Mouse (Mus musculus): ENCODE data around the gene Uba7. TPM values are rescaled to one million over a fixed set of nuclear protein-coding genes. Genes with fewer than 3 reads are reported as not detected.

The Uba7 gene
- polyA plus RNA-seq, 1 experiment from 2014 or later = 28.0 TPM

DNA sequence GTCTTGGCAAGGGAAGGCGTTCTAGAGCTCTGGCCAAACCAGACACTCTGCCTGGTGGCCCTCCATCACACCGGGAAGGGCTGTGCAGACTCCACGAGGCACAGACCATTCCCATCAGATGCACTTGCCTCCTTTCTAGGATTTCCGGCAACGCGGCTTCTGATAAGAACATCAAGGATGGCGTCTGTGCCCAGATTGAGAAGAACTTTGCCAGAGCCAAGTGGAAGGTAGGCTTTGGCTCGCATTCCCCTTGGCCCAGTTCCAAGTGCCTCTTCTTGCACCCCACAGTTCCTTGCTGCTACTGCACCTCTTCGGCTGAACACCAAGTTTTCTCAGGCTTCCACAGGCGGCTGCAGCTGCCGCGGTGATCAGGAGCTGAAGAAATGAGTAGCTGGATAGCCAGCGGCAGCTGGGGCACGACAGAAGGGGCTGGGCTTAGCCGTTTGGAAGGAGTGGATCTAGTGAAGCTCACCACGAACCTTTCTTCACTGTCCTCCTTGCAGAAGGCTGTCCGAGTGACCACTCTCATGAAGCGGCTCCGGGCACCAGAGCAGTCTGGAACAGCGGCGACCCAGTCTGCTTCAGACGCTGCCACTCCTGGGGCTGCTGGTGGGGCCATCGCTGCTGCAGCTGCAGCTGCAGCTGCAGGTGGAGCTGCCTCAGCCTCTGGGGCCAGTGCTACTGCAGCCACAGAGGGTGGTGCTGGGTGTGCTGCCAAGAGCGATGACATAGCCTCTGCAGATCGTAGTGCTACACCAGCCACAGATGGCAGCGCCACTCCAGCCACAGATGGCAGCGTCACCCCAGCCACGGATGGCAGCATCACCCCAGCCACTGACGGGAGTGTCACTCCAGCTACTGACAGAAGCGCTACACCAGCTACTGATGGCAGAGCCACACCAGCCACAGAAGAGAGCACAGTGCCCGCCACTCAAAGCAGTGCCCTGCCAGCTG lies 27.8 kb upstream of the Uba7 start:
- Histone ChIP-seq H3K9me3 (replicated peaks) (no peaks in the 10 kb centered on the region), H3K4me3 (replicated peaks) (no peak overlapping the region), H3K36me3 (no peaks in the 10 kb centered on the region), H3K9ac (no peak overlapping the region), H3K27me3 (no peaks in the 10 kb centered on the region), H3K27ac (replicated peaks) (no peak overlapping the region), H3K4me2 (replicated peaks) (no peak overlapping the region), H3K4me1 (peaks cover 27% of the 10 kb centered on the region)
- no peak for ATAC-seq (ENCODE audit: insufficient number of reproducible peaks, low FRiP score, low TSS enrichment, low read depth)
- WGBS = 85% methylated on average over 31 of the region's 31 CpGs

DNA sequence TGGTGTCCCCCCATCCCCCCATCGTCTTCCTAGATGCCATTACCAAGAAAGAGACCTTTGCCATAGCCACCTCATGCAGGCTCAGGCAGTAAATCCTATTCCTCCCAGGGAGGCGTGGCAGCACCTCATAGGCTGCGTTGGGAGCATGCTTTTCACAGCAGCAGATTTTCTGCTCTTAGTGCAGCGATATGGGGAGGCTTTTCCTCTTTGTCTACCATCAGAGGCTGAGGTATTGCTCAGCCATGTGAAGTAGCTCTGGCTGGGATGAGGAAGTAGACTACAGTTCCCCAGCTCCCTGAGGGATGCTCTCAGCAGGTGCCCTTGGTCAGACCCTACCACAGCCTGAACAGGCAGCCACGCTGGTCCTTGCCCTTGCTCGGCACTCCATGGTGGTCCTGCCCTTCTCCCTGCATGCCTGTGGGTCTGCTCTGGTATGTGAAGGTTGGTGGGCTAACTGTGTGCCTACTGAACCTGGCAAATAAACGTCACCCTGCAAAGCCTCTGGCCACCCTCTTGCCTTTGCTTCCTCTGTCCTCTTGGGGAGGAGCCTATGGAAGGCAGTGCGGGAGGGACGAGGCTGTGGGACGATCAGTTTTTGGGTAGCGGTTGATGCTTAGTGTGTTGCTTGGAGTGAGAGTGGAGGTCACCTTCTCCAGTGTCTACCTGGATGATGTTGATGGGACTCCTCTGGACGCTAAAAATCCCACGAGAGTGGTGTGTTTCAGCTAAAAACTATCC lies 26.0 kb upstream of the Uba7 start:
- H3K9ac ChIP-seq = no peak overlapping the region
- WGBS = 77% methylated on average over 13 of the region's 13 CpGs

DNA sequence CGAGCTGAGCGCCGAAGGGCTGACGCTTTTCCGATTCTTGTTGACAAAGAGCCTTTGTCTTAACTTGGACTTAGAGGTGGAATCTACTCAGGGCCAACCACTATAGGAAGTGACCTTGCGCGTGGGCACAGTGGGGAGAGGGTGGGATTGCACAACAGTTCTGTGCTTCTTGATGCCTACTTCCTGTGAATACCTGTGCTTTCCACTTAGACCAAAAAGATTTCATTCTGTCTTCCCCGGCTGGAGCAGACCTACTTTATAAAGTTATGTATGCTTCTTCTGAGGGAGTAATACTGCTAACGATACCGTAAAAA lies 25.4 kb upstream of the Uba7 start, which contains the start of gene Traip:
TSS of gene Traip (plus strand) at position 215 of the 314 bp plus-strand sequence.
- peaks cover 20% of the 10 kb centered on the region for H3K4me1 ChIP-seq
- no peaks in the 10 kb centered on the region for H3K9me3 ChIP-seq (replicated peaks)
- H3K36me3 ChIP-seq = no peaks in the 10 kb centered on the region
- 82% methylated on average over 10 of the region's 10 CpGs for WGBS
- H3K4me3 ChIP-seq (replicated peaks) = peak within 1 kb of the TSS; percentile 69
- peak within 1 kb of the TSS; percentile 81 for H3K4me2 ChIP-seq (replicated peaks)
- no peak for ATAC-seq (ENCODE audit: insufficient number of reproducible peaks, low FRiP score, low TSS enrichment, low read depth)
- H3K27me3 ChIP-seq = no peaks in the 10 kb centered on the region
- peak within 1 kb of the TSS; percentile 82 for H3K27ac ChIP-seq (replicated peaks)
- peak within 1 kb of the TSS; percentile 43 for H3K9ac ChIP-seq

More for the DNA sequence above, 26.0 kb upstream of the Uba7 start:
- no peak for ATAC-seq (ENCODE audit: insufficient number of reproducible peaks, low FRiP score, low TSS enrichment, low read depth)
- H3K36me3 ChIP-seq = no peaks in the 10 kb centered on the region
- no peak overlapping the region for H3K27ac ChIP-seq (replicated peaks)
- peaks cover 20% of the 10 kb centered on the region for H3K4me1 ChIP-seq
- no peak overlapping the region for H3K4me3 ChIP-seq (replicated peaks)
- H3K4me2 ChIP-seq (replicated peaks) = no peak overlapping the region
- H3K9me3 ChIP-seq (replicated peaks) = no peaks in the 10 kb centered on the region
- no peaks in the 10 kb centered on the region for H3K27me3 ChIP-seq

DNA sequence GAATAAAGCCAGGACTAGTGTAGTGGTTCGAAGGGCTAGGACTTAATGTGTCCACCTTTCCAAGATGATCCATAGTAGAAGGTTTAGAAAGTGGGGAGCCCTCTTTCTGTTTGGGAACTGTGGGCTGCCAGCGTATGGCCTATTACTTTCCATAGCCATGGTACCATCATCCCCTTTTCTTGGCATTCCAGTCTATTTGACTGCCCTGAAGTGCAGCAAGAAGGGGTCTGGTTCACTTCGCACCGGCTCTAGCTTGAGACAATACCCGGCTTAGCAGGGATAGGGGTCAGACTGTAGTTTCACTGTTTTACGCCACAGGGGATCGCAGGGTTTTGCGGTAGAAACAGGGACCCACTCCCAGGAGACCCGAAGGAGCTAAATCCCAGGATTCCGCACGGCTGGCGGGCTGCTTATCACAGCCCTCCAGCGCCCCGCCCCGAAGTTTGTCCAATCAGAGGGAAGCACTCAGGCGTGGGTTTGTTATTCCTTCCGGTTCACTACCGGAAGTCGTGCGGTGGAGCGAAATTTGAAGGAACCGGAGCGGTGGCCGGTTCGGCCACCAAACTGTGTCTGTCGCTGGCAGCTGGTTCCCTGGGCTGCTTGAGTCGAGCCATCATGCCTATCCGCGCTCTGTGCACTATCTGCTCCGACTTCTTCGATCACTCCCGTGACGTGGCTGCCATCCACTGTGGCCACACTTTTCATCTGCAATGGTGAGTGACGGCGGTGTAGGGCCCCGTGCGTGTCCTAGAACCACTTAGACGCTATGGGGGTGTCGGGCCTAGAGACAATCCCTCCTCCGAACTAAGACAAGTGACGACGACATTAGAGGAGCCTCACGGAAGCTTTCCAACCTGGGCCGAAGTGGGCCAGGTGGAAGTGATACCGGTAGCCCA lies 24.6 kb upstream of the Uba7 start:
- peak overlapping the region; percentile 82 for H3K27ac ChIP-seq (replicated peaks)
- peak overlapping the region; percentile 43 for H3K9ac ChIP-seq
- H3K4me3 ChIP-seq (replicated peaks) = peak overlapping the region; percentile 69
- ATAC-seq (ENCODE audit: insufficient number of reproducible peaks, low FRiP score, low TSS enrichment, low read depth) = peak; percentile 90
- H3K9me3 ChIP-seq (replicated peaks) = no peaks in the 10 kb centered on the region
- WGBS = 12% methylated on average over 45 of the region's 45 CpGs
- no peaks in the 10 kb centered on the region for H3K27me3 ChIP-seq
- peak overlapping the region; percentile 81 for H3K4me2 ChIP-seq (replicated peaks)
- peaks cover 20% of the 10 kb centered on the region for H3K4me1 ChIP-seq
- H3K36me3 ChIP-seq = no peaks in the 10 kb centered on the region

DNA sequence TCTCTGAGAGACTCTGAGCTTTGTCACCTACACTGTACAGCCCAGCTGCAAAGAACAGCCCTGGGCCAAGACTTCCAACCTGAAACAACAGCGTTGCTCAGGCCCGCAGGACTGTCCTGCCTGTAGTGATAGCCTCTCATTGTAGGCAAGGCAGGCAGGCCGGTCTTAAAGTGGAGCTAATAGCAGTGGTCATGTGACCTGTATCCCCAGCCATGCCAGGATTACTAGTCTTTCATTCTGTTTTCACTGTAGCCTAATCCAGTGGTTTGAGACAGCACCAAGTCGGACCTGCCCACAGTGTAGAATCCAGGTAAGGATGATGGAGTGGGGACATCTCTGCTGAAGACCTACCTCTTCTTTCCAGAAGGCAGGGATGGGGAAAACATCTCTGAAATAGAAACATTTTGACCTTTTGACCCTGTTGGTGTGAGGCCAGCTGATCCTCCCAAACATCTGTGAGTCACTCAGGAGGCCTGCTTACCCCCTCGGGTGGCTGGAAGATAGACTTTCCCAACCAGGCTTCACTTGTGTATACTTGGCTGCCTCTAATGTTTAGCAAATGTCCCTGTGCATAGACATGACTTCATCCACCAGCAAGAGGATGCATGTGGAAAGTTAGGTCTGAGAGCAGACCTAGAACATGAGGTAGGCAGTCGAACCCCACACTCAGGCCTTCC lies 19.6 kb upstream of the Uba7 start:
- H3K4me3 ChIP-seq (replicated peaks) = no peak overlapping the region
- no peaks in the 10 kb centered on the region for H3K9me3 ChIP-seq (replicated peaks)
- H3K27me3 ChIP-seq = no peaks in the 10 kb centered on the region
- H3K4me1 ChIP-seq = peaks cover 11% of the 10 kb centered on the region
- no peak overlapping the region for H3K4me2 ChIP-seq (replicated peaks)
- no peak overlapping the region; the same call in 1 of the 2 replicates for H3K9ac ChIP-seq
- WGBS = 72% methylated on average over 6 of the region's 6 CpGs
- H3K27ac ChIP-seq (replicated peaks) = no peak overlapping the region
- no peak for ATAC-seq (ENCODE audit: insufficient number of reproducible peaks, low FRiP score, low TSS enrichment, low read depth)
- peaks cover 34% of the 10 kb centered on the region for H3K36me3 ChIP-seq

DNA sequence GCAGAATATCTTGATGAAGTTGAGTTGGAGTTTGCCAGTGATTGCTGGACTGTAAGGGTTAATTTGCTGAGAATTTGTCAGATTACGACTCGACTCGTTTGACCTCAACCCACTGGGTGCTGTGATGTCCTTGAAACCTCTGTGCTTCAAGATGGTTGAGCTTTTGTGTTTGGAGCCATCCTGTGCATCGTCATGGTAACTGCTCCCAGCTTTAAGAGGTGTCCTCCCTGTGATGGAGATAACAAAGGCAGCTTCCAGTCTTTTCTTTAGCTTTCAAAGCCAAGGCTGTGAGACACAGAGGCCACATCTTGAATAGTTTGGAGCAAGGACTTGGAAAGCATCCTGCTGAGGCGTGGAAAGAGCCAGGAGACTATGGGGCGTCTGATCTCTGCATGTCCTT lies 18.2 kb upstream of the Uba7 start:
- Histone ChIP-seq H3K4me1 (peaks cover under 1% of the 10 kb centered on the region; the same call in 1 of the 2 replicates), H3K27me3 (no peaks in the 10 kb centered on the region), H3K9me3 (replicated peaks) (no peaks in the 10 kb centered on the region), H3K9ac (no peak overlapping the region), H3K4me2 (replicated peaks) (no peak overlapping the region), H3K36me3 (peaks cover 46% of the 10 kb centered on the region), H3K4me3 (replicated peaks) (no peak overlapping the region), H3K27ac (replicated peaks) (no peak overlapping the region)
- 62% methylated on average over 6 of the region's 6 CpGs for WGBS
- no peak for ATAC-seq (ENCODE audit: insufficient number of reproducible peaks, low FRiP score, low TSS enrichment, low read depth)

DNA sequence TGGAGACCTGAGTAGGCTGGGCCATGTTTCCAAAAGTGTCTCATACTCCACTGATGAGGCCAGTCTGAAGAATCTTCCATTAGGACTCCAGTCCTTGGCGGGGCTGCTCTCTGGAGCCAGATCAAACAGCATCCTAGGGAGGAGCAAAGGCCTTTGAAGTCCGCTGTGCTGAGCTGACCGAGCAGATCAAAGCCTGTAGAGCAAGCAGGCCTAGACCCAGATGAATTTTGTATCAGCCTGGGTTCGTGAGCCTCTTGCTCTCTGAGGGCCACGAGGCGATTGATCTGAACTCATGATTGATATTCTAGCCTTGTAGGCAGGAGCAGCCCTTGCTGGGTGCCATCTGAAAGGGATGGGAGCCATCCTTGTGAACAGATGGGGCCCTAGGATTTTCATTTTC lies 15.4 kb upstream of the Uba7 start:
- no peaks in the 10 kb centered on the region for H3K27me3 ChIP-seq
- no peak for ATAC-seq (ENCODE audit: insufficient number of reproducible peaks, low FRiP score, low TSS enrichment, low read depth)
- H3K4me1 ChIP-seq = no peaks in the 10 kb centered on the region
- H3K4me2 ChIP-seq (replicated peaks) = no peak overlapping the region
- H3K4me3 ChIP-seq (replicated peaks) = no peak overlapping the region
- WGBS = 61% methylated on average over 6 of the region's 6 CpGs
- no peak overlapping the region for H3K27ac ChIP-seq (replicated peaks)
- no peak overlapping the region for H3K9ac ChIP-seq
- H3K36me3 ChIP-seq = peaks cover 64% of the 10 kb centered on the region
- no peaks in the 10 kb centered on the region for H3K9me3 ChIP-seq (replicated peaks)

DNA sequence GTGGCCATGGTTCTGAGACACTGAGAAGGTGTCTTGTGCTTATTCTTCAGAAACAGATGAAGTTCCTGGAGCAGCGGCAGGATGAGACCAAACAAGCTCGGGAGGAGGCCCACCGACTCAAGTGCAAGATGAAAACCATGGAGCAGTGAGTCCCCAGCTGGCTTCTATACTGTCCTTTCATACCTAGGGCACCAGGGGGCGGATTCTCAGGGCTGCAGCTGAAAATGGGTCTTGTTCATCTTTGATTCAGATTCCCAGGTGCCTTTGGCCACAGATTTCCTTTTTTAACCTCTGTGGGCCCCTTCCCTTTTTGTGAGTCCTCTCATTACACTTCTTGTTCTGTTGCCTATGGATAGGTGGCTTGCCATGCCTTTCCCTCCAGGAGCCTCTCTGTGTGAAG lies 14.4 kb upstream of the Uba7 start:
- Histone ChIP-seq H3K36me3 (peaks cover 66% of the 10 kb centered on the region), H3K4me3 (replicated peaks) (no peak overlapping the region)

DNA sequence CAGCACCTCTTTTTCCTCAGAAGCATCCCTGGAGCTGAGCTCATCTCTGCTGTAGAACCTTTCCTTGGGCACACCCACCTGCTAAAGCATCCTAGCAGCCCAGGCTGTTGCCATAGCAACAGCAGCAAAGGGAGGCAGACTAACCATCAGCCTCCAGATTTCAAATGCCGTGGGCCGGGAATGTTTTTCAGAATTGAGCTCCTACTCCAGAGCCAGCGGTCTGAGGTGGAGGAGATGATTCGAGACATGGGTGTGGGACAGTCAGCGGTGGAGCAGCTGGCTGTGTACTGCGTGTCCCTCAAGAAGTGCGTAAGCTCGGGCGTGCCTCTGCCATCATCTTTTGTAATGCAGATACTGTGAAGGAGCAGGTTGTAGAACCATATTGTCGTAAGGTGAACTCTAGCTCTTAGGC lies 13.9 kb upstream of the Uba7 start:
- ATAC-seq (ENCODE audit: insufficient number of reproducible peaks, low FRiP score, low TSS enrichment, low read depth) = no peak
- no peak overlapping the region for H3K9ac ChIP-seq
- WGBS = 80% methylated on average over 10 of the region's 10 CpGs

More for the DNA sequence above, 14.4 kb upstream of the Uba7 start:
- no peaks in the 10 kb centered on the region for H3K27me3 ChIP-seq
- H3K27ac ChIP-seq (replicated peaks) = no peak overlapping the region
- no peaks in the 10 kb centered on the region for H3K9me3 ChIP-seq (replicated peaks)
- H3K9ac ChIP-seq = no peak overlapping the region
- 76% methylated on average over 4 of the region's 4 CpGs for WGBS
- no peaks in the 10 kb centered on the region for H3K4me1 ChIP-seq
- no peak for ATAC-seq (ENCODE audit: insufficient number of reproducible peaks, low FRiP score, low TSS enrichment, low read depth)
- no peak overlapping the region for H3K4me2 ChIP-seq (replicated peaks)

DNA sequence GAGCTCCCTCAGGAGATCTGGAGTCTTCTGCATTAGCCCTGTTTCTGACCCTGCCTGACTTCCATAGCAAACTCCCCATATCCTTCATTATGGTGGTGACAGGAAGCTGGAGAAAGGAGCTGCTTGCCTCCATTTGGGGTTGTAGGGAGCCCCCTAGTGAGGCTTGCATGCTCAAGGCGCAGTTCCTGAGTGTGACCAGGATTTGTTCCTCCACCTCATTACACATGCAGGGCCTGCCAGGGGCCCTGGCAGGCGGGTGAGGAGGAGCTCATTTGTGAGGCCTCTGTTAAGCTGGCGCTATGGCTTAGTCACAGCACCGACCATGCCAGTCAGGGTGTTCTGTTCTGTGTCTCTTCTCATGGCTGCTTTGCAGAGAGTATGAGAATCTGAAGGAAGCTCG lies 13.4 kb upstream of the Uba7 start:
- WGBS = 49% methylated on average over 5 of the region's 5 CpGs
- Histone ChIP-seq H3K27ac (replicated peaks) (no peak overlapping the region), H3K4me2 (replicated peaks) (no peak overlapping the region), H3K27me3 (no peaks in the 10 kb centered on the region), H3K9ac (no peak overlapping the region), H3K36me3 (peaks cover 61% of the 10 kb centered on the region), H3K4me1 (no peaks in the 10 kb centered on the region), H3K4me3 (replicated peaks) (no peak overlapping the region), H3K9me3 (replicated peaks) (no peaks in the 10 kb centered on the region)
- ATAC-seq (ENCODE audit: insufficient number of reproducible peaks, low FRiP score, low TSS enrichment, low read depth) = no peak

More for the DNA sequence above, 13.9 kb upstream of the Uba7 start:
- no peak overlapping the region for H3K4me2 ChIP-seq (replicated peaks)
- no peaks in the 10 kb centered on the region for H3K9me3 ChIP-seq (replicated peaks)
- H3K36me3 ChIP-seq = peaks cover 64% of the 10 kb centered on the region
- H3K27ac ChIP-seq (replicated peaks) = no peak overlapping the region
- H3K4me3 ChIP-seq (replicated peaks) = no peak overlapping the region
- no peaks in the 10 kb centered on the region for H3K4me1 ChIP-seq
- H3K27me3 ChIP-seq = no peaks in the 10 kb centered on the region
